Mouse (Mus musculus) testis, adult 2 months (tissue): ENCODE measurements around the gene Akap2.

Source experiments
- CTCF ChIP-seq: fragments of 200-500 bp; IDR thresholded peaks from 2 replicates; pipeline ENCODE4 v1.5.1; 2012; ENCODE audit warnings: low read depth, mild to moderate bottlenecking, inconsistent platforms, low read length, moderate library complexity; ENCODE audit not compliant: control insufficient read depth, insufficient read depth, insufficient replicate concordance
- POLR2A ChIP-seq: fragments of 200-500 bp; IDR thresholded peaks from 2 replicates; pipeline ENCODE4 v1.6.1; 2012; ENCODE audit warnings: low read depth, mild to moderate bottlenecking, inconsistent platforms, low read length, moderate library complexity; ENCODE audit not compliant: control insufficient read depth

GRCm38 (mm10) chr4:57937292-57937691 is 219.8 kb downstream of the Akap2 start:
- TF ChIP-seq POLR2A: no peak
- TF ChIP-seq CTCF: no peak
